Mouse (Mus musculus) CH12.LX (cell line): ENCODE data around the gene Hcfc2. TPM values are rescaled to one million over a fixed set of nuclear protein-coding genes. Genes with fewer than 3 reads are reported as not detected.

Experiments
- DNase-seq: peaks from one replicate; pipeline ENCODE4 v3.0.0-alpha.2; 2013; ENCODE audit errors: extremely low read depth
- H3K27ac ChIP-seq: 2 replicates; pipeline ENCODE4 v1.5.1; 2012; ENCODE audit warnings: low read depth, mild to moderate bottlenecking, control low read depth, moderate library complexity; ENCODE audit not compliant: insufficient read depth
- H3K27me3 ChIP-seq: replicated peaks from 2 replicates; pipeline ENCODE3; 2012; ENCODE audit warnings: inconsistent platforms
- H3K36me3 ChIP-seq, 2 experiments: replicated peaks in 1 of 2; 2 replicates each; pipeline versions ENCODE3 to v1.6.1; 2012; ENCODE audit warnings: inconsistent platforms in 1 of 2, low read length in 1 of 2, mild to moderate bottlenecking in 1 of 2, mixed read lengths in 1 of 2, moderate library complexity in 1 of 2; ENCODE audit not compliant: control insufficient read depth in 1 of 2, insufficient read depth in 1 of 2
- H3K4me1 ChIP-seq, 2 experiments: 2 replicates each; pipeline ENCODE4 v1.6.1; 2012; ENCODE audit warnings: inconsistent platforms in 1 of 2, moderate library complexity in 1 of 2; ENCODE audit not compliant: insufficient read depth in 2 of 2, control insufficient read depth in 1 of 2
- H3K4me2 ChIP-seq: 2 replicates; pipeline ENCODE4 v1.6.1; 2012; ENCODE audit warnings: low read depth, mild to moderate bottlenecking, control low read depth; ENCODE audit not compliant: poor library complexity, insufficient read depth, severe bottlenecking
- H3K4me3 ChIP-seq, 3 experiments: fragments of 150-350 bp in 1 of 3; sonication (generic) in 1 of 3; replicated peaks in 1 of 3; 2 replicates each; pipeline versions ENCODE3 to v1.5.1; 2011 to 2012; ENCODE audit warnings: low read depth in 2 of 3, low read length in 2 of 3, mild to moderate bottlenecking in 2 of 3, moderate library complexity in 2 of 3, control low read depth in 1 of 3, improper control_type of control experiment in 1 of 3, inconsistent platforms in 1 of 3, mixed read lengths in 1 of 3; ENCODE audit not compliant: poor library complexity in 1 of 3
- H3K79me2 ChIP-seq: replicated peaks from 2 replicates; pipeline ENCODE4 v1.6.1; 2012; ENCODE audit warnings: mild to moderate bottlenecking, moderate library complexity; ENCODE audit not compliant: control insufficient read depth, poor library complexity, insufficient read depth, severe bottlenecking; ENCODE audit errors: extremely low read depth
- H3K9ac ChIP-seq: 2 replicates; pipeline ENCODE4 v1.6.1; 2012; ENCODE audit warnings: low read depth, mild to moderate bottlenecking, control low read depth, moderate library complexity; ENCODE audit not compliant: insufficient read depth
- H3K9me3 ChIP-seq: replicated peaks from 2 replicates; pipeline ENCODE3; 2012; ENCODE audit warnings: low read length, inconsistent platforms, mixed read lengths
- CHD1 ChIP-seq: IDR thresholded peaks from 2 replicates; pipeline ENCODE4 v1.6.1; 2012; ENCODE audit warnings: low read depth, low read length, improper control_type of control experiment, inconsistent platforms
- ELF1 ChIP-seq: IDR thresholded peaks from 2 replicates; pipeline ENCODE4 v1.6.1; 2014; ENCODE audit warnings: low read depth, mild to moderate bottlenecking, inconsistent platforms, low read length, improper control_type of control experiment
- ETS1 ChIP-seq: conservative IDR thresholded peaks from 2 replicates; pipeline ENCODE4 v1.6.1; 2012; ENCODE audit warnings: low read depth, mild to moderate bottlenecking, inconsistent platforms, low read length, improper control_type of control experiment, moderate library complexity
- HCFC1 ChIP-seq: IDR thresholded peaks from 2 replicates; pipeline ENCODE4 v1.6.1; 2012; ENCODE audit warnings: low read depth, mild to moderate bottlenecking, inconsistent platforms, low read length, improper control_type of control experiment
- JUN ChIP-seq: IDR thresholded peaks from 2 replicates; pipeline ENCODE4 v1.6.1; 2011; ENCODE audit warnings: low read depth, mild to moderate bottlenecking, low read length, improper control_type of control experiment, moderate library complexity; ENCODE audit not compliant: insufficient read depth
- JUND ChIP-seq: conservative IDR thresholded peaks from 2 replicates; pipeline ENCODE4 v1.6.1; 2011; ENCODE audit warnings: low read depth, low read length, improper control_type of control experiment
- KAT2A ChIP-seq: IDR thresholded peaks from 2 replicates; pipeline ENCODE4 v1.6.1; 2012; ENCODE audit warnings: low read length, improper control_type of control experiment, inconsistent platforms; ENCODE audit not compliant: insufficient replicate concordance
- MAFK ChIP-seq: IDR thresholded peaks from 2 replicates; pipeline ENCODE4 v1.6.1; 2011; ENCODE audit warnings: low read length, improper control_type of control experiment; ENCODE audit not compliant: insufficient replicate concordance
- MAX ChIP-seq: IDR thresholded peaks from 2 replicates; pipeline ENCODE4 v1.6.1; 2011; ENCODE audit warnings: low read length, improper control_type of control experiment
- MAZ ChIP-seq: IDR thresholded peaks from 2 replicates; pipeline ENCODE4 v1.6.1; 2012; ENCODE audit warnings: low read depth, mild to moderate bottlenecking, inconsistent platforms, low read length, improper control_type of control experiment, moderate library complexity
- MYC ChIP-seq: IDR thresholded peaks from 2 replicates; pipeline ENCODE4 v1.6.1; 2011; ENCODE audit warnings: low read depth, mild to moderate bottlenecking, improper control_type of control experiment, low read length
- PAX5 ChIP-seq: IDR thresholded peaks from 2 replicates; pipeline ENCODE4 v1.6.1; 2012; ENCODE audit warnings: low read length, inconsistent platforms, mixed read lengths
- POLR2AphosphoS2 ChIP-seq: IDR thresholded peaks from 2 replicates; pipeline ENCODE4 v1.6.1; 2011; ENCODE audit warnings: low read depth, low read length, improper control_type of control experiment
- RAD21 ChIP-seq: IDR thresholded peaks from 2 replicates; pipeline ENCODE4 v1.6.1; 2011; ENCODE audit warnings: low read depth, mild to moderate bottlenecking, low read length, improper control_type of control experiment, moderate library complexity
- SIN3A ChIP-seq: IDR thresholded peaks from 2 replicates; pipeline ENCODE4 v1.6.1; 2012; ENCODE audit warnings: low read length, improper control_type of control experiment, inconsistent platforms
- SMC3 ChIP-seq: IDR thresholded peaks from 2 replicates; pipeline ENCODE4 v1.6.1; 2011; ENCODE audit warnings: low read depth, low read length, improper control_type of control experiment
- UBTF ChIP-seq: IDR thresholded peaks from 2 replicates; pipeline ENCODE4 v1.6.1; 2012; ENCODE audit warnings: low read depth, mild to moderate bottlenecking, inconsistent platforms, low read length, improper control_type of control experiment, moderate library complexity
- USF2 ChIP-seq: conservative IDR thresholded peaks from 2 replicates; pipeline ENCODE4 v1.6.1; 2011; ENCODE audit warnings: low read depth, low read length, improper control_type of control experiment
- dilution Hi-C: fragments of 300-500 bp; cut with MboI; formaldehyde crosslinking; loops from 2 replicates; pipeline ENCODE4 v1.14.3; 2020; ENCODE audit warnings: low sequenced_read_pairs; ENCODE audit not compliant: extremely low pct_unique_long_range_greater_than_20kb, extremely low pct_ligation_motif_present
- in situ Hi-C: fragments of 300-500 bp; cut with MboI; formaldehyde crosslinking; loops from 3 replicates; pipeline ENCODE4 v1.14.3; 2019; ENCODE audit warnings: low sequenced_read_pairs, low pct_ligation_motif_present, low pct_unique_long_range_greater_than_20kb, mixed read lengths
- polyA plus RNA-seq: library from polyadenylated mRNA; unstranded; fragments of >175 nt; gene quantifications from 2 replicates; pipeline ENCODE4 v1.2.1, GENCODE M21; 2012; ENCODE audit warnings: low read depth; ENCODE audit not compliant: insufficient read length
- total RNA-seq, 2 experiments: library from RNA; depleted of rRNA; stranded (reverse); fragments of 300-350 nt in 1 of 2; fragments of >200 nt in 1 of 2; gene quantifications; 2 replicates each; pipeline ENCODE4 v1.2.3; 2012 to 2014

Gene Hcfc2
- total and polyA plus RNA-seq, 3 experiments, result 10.5 to 13.0 (median 12.3) TPM

GRCm38 (mm10) chr10:82774841-82775240 lies 78.9 kb downstream of the Hcfc2 start:
- peaks cover 2 to 26% of the 10 kb centered on the region in 2 experiments; a peak in 3 of 4 replicates for H3K4me1 ChIP-seq
- no peak overlapping the region for H3K4me3 ChIP-seq
- no peak overlapping the region for H3K27ac ChIP-seq
- H3K9ac ChIP-seq, result no peak overlapping the region
- H3K4me2 ChIP-seq, result no peak overlapping the region
- H3K79me2 ChIP-seq, result no peaks in the 10 kb centered on the region
- TF ChIP-seq UBTF, result no peak
- TF ChIP-seq CHD1, result no peak
- no peak for TF ChIP-seq RAD21
- TF ChIP-seq MAX, result no peak
- no peak for TF ChIP-seq ELF1
- no peak for TF ChIP-seq MAZ
- no peak for TF ChIP-seq HCFC1
- no peak for TF ChIP-seq SIN3A
- TF ChIP-seq ETS1, result no peak
- TF ChIP-seq PAX5, result no peak
- TF ChIP-seq POLR2AphosphoS2, result no peak
- TF ChIP-seq SMC3, result no peak
- TF ChIP-seq MYC, result no peak
- no peak for TF ChIP-seq USF2
- no peak for TF ChIP-seq KAT2A
- no peak for TF ChIP-seq JUND
- dilution Hi-C loops (no loop called here), in situ Hi-C loops (loop anchor here (25.0 kb wide), 1 partner anchor 437 kb away; no protein-coding TSS in a partner anchor)
- H3K36me3 ChIP-seq, result no peaks in the 10 kb centered on the region
- no peaks in the 10 kb centered on the region for H3K27me3 ChIP-seq
- DNase-seq, result no peak
- peaks cover 4% of the 10 kb centered on the region for H3K9me3 ChIP-seq

- H3K79me2 ChIP-seq, result no peaks in the 10 kb centered on the region
- TF ChIP-seq MAFK, result peak; percentile 64; the same call in 1 of the 2 replicates
- TF ChIP-seq JUN, result peak; percentile 14; the same call in 1 of the 2 replicates
- TF ChIP-seq SIN3A, result no peak
- TF ChIP-seq, all 38 proteins: peak for 2
- Histone ChIP-seq H3K4me2 (no peak overlapping the region), H3K9me3 (peaks cover 7% of the 10 kb centered on the region), H3K27ac (no peak overlapping the region), H3K4me3 (no peak overlapping the region), H3K9ac (no peak overlapping the region), H3K36me3 (no peaks in the 10 kb centered on the region), H3K27me3 (no peaks in the 10 kb centered on the region), H3K4me1 (peaks cover 6 to 26% of the 10 kb centered on the region in 2 experiments; a peak in 3 of 4 replicates)
- in situ Hi-C loops (loop anchor here (25.0 kb wide), 1 partner anchor 435 kb away; no protein-coding TSS in a partner anchor), dilution Hi-C loops (no loop called here)
- DNase-seq, result peak; percentile 49
These were observed 81.1 kb downstream of the Hcfc2 start for GRCm38 (mm10) chr10:82777075-82777474.
